Mouse (Mus musculus) gastrocnemius, postnatal 10 days (tissue): ENCODE results near the gene Cpn1. TPM values are rescaled to one million over a fixed set of nuclear protein-coding genes. Genes with fewer than 3 reads are reported as not detected.
"Not testable (repeated sequence)": the region's sequence is repeated elsewhere in the genome, so short reads cannot be mapped to it uniquely, and the experiment has no call there.

Experiments used
- DNase-seq: peaks from one replicate; pipeline ENCODE4 v3.0.0; 2021; ENCODE audit warnings: mixed read lengths
- total RNA-seq, 2 experiments: library from RNA; stranded (reverse); gene quantifications; 2 replicates each; pipeline ENCODE4 v1.2.3; 2021

Gene Cpn1
- total RNA-seq, 2 experiments from 2014 or later = not detected

DNA sequence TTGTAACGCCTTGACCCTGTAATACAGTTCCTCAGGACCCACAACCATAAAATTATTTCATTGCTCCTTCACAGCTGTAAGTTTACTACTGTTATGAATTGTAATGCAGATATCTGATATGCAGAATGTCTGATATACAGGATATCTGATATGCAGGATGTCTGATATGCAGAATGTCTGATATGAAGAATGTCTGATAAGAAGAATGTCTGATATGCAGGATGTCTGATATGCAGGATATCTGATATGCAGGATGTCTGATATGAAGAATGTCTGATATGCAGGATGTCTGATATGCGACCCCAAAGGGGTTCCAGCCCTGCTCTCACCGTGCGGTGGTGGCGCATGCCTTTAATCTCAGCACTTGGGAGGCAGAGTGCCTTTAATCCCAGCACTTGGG is 4.4 kb downstream of the Cpn1 start:
- DNase-seq = no peak

- DNase-seq = no peak
Measured at GRCm38 (mm10) chr19:43980711-43981110, 5.6 kb downstream of the Cpn1 start.

GRCm38 (mm10) chr19:43977799-43978198 is 8.6 kb downstream of the Cpn1 start:
- no peak for DNase-seq

DNA sequence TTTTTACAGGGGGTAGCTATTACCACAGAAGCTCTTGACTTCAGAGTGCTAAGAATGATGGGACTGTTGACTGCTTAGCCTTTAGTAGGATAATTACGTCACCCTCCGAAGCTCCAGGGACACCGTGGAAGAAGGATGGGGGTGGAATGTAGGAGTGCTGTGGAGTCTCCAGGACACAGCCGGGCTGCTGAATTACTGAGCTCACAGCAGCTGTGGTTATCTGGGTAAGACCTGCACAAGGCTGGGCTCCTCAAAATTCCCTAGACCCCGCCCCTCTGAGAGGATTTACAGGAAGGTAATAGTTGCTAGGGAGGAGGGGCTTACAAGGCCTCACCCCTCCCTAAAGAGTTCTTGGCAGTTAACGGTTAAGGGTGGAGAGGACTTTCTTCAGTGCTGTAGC is 9.7 kb downstream of the Cpn1 start:
- no peak for DNase-seq

- no peak for DNase-seq
Measured at GRCm38 (mm10) chr19:43974221-43974620, 12.1 kb downstream of the Cpn1 start.

GRCm38 (mm10) chr19:43973711-43974110 is 12.6 kb downstream of the Cpn1 start:
- DNase-seq = no peak

- no peak for DNase-seq
Measured at GRCm38 (mm10) chr19:43972129-43972528, 14.2 kb downstream of the Cpn1 start.

- DNase-seq = no peak
Measured at GRCm38 (mm10) chr19:43968436-43969026, 17.8 kb downstream of the Cpn1 start.

- DNase-seq = no peak
Measured at GRCm38 (mm10) chr19:43966481-43966880, 19.9 kb downstream of the Cpn1 start.

- DNase-seq = no peak
Measured at GRCm38 (mm10) chr19:43965496-43966085, 20.8 kb downstream of the Cpn1 start.

DNA sequence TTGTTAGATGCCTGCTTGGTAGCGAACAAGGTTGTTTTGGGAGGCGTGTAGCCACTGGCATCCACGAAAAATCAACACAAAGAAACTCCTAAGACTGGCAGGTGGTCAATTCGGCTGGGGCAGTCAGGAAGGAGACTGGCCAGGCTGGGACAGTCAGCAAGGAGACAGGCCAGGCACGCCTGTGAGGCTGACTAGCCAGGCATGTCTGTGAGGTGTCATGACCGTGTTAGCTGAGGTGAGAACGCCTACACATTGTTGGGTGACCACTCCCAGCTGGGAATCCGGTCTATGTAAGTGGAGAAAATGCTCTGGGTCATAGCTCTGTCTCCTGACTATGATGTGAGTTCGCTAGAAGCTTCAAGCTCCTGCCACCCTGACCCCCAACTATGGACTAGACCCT is 23.6 kb downstream of the Cpn1 start:
- no peak for DNase-seq

DNA sequence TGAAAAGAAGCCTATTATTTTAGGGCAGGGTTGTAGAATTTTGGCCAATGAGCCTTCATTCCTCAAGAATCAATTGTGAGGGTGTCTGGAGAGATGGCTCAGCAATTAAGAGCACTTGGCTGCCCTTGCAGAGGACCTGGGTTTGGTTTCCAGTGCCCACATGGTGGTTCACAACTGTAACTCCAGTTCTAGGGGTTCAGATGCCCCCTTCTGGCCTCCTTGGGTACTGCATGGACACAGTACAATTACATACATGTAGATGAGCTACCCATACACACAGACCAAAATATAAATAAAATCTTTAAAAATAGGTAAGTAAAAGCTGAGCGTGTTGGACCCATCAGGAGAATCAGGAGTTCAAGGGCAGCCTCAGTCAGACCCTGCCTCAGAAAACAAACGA is 25.2 kb downstream of the Cpn1 start:
- no peak for DNase-seq

- no peak for DNase-seq
Measured at GRCm38 (mm10) chr19:43960014-43960413, 26.3 kb downstream of the Cpn1 start.

DNA sequence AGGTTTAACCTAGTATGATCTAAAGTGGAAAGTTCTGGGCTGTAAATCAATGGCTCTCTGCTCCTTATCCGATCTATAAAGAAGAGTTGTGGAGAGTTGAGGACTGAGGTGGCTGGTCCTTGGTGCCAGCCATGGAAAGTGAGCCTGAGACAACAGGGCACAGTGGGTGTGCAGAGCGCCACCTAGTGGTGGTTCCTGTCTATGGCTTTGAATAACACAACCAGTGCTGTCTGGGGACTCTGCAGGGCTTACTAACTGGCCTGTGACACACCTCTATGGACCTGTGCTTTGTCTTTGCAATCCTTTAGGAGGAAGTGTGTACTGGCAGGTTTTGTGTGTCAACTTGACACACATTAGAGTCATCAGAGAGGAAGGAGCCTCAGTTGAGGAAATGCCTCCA is 27.2 kb downstream of the Cpn1 start:
- peak; percentile 77 for DNase-seq

DNA sequence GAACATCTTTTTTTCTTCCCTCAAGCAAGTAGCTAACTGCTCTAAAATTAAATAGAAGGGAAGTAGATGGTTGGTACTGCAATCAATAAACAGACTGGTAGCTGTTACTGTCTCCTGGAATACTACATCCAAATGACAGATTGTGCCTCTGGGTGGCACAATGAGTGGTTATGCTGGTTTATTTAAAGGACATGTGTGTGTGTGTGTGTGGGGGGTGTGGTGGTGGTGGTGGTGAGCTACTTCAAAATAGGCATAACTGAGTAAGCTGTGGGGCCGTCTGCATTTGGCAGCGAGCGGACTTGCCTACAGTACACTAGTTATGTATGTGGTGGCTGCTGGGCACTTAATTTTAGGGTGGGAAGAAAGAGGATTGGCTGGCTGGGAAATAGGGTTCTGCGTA is 28.5 kb downstream of the Cpn1 start:
- DNase-seq = no peak

DNA sequence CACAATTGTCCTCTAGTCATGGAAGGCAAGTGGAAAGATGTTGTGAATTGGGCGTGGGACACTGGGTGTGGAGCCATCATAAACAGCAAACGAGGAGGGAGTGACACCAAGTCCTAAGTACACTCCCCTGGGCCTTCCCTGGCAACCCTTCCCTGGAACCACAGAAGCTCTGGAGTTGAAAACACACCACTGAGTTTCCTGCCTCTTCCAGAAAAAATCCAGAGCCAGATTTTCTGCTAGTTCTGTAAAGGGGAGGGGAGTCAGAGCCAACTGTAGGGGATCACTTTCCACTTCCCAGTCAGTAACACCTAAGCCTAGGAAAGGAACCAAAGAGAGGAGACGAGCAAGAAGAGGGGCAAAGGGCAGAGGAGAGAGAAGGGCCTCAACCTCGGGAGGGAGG is 29.0 kb downstream of the Cpn1 start:
- DNase-seq = no peak

GRCm38 (mm10) chr19:43955266-43955665 is 31.1 kb downstream of the Cpn1 start:
- DNase-seq = no peak

DNA sequence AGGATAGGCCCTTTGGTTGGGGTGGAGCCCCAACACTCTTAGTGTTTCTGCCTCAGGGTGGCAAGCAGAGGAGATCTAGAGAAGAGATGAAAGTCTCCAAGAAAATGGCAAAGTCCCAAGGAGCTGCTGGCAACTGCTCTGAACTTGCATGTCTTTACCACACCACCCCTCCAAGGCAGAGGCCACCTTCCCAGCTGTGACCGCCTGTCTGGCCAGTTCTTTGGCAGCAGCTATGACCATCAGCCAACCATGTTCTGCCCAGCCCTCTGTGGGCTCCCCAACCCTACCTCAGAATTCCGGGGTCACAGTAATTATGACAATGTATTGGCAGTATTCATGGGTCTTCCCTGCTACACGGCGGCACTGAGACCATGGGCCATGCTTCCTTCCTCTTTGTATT is 31.5 kb downstream of the Cpn1 start:
- DNase-seq = no peak

- not testable (repeated sequence) for DNase-seq
Measured at GRCm38 (mm10) chr19:43952936-43953335, 33.4 kb downstream of the Cpn1 start.

DNA sequence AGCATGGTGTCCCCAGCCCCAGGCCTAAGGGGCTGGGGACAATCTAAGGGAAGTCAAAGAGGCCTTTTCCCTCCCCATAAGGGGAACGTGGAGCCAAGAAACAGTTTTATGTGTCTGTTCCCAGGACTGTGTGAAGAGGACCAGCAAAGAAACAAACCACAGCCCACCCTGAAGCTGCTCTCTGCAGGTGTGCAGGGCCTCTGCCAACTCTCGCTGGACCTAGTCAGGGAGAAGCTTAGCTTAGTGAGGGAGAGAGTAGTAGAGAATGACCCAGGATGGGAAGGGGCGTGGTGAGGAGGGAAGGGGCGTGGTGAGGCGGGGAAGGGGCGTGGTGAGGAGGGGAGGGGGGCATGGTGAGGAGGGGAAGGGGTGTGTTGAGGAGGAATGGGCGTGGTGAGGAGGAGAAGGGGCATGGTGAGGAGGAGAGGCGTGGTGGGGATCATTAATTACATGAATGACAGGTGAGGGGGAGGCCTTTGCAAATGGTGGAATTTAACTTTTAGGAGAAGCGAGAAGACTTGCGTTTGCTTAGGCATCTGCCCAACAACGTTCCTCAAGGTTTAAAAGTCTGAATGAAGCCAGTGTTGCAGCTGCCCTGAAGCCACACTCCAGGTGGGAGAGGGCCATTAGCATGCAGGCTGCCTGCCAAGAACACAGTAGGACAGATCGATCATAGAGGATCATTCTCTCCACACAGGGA is 37.1 kb downstream of the Cpn1 start:
- DNase-seq = no peak

DNA sequence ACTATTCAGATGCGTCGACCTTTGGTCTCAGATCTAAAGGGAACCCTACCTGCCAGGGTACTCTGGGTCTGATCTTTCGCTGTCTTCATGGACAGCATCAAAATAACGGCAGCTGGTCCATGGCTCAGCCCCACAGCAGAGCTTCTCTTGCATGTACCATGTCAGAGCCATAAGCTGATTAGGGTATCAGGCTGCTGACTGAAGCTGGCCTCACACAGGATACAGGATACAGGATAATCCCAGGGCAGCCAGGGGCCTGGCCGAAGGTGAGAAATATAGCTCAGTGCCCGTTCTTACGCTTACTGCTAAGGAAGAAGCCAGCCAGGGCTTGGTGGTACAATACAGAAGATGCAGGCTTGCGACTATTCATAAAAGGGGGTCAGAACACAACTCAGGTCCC is 41.8 kb downstream of the Cpn1 start:
- DNase-seq = no peak

- DNase-seq = no peak
Measured at GRCm38 (mm10) chr19:43943076-43943475, 43.3 kb downstream of the Cpn1 start.

DNA sequence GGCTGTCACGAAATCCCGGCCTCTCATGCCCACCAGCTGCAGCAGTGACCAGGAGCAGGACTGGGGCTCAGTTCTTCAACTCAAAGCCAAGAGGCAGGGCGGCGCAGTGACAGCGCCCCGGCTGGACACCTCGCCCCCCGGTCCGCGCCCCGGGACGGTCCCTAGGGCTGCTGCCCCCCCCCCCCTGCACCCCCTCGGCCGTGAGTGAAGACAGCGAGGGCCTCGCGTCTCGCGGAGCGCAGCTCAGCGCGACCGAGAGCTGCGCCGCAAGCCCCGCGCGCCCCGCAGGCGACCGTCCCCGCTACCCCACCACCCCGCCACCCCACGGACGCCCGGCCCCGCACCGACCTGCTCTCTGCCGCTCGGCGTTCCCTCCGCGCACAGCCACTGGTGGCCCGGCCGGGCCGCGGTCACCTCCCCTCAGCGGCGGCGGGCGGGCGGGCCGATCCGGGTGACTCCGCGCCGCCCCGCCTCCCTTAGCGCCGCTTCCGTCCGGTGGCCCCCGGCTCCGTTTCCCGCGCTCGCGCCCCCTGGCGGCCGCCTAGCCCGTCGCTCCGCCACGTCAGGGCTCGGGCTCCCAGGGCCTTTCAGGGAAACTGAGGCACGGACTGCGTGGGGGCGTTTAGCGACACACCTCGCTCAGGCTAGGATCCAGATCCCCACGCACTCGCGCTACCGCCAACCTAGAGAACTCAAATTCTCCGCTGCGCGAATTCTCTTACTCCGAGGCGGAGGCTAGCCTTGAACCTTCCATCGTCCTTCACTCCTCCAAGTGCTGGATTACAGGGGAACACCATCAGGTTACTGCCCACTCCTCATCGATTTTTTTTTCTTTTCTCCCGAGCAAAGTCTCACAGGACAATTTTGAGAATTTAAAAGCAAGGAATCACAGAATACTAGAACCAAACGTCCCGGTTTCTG is 46.3 kb downstream of the Cpn1 start, which contains the start of gene Dnmbp:
TSS of gene Dnmbp (minus strand) at position 423 of the 921 bp plus-strand sequence.
- peak; percentile 96 for DNase-seq
